Mouse (Mus musculus) cerebellum, adult 2 months (tissue): ENCODE data around the gene Tmem101. TPM values are rescaled to one million over a fixed set of nuclear protein-coding genes. Genes with fewer than 3 reads are reported as not detected.
A peak's percentile ranks its signal among the peaks of the same experiment; 100 is the strongest.

ENCODE experiments used
- DNase-seq, 2 experiments: peaks; one replicate each; pipeline ENCODE4 v3.0.0; 2021
- H3K27ac ChIP-seq: fragments of 200-500 bp; 2 replicates; pipeline ENCODE4 v1.5.1; 2012; ENCODE audit warnings: low read length, control low read depth, inconsistent platforms; ENCODE audit not compliant: insufficient read depth
- H3K27me3 ChIP-seq: fragments of 200-500 bp; 2 replicates; pipeline ENCODE4 v1.6.1; 2012; ENCODE audit warnings: inconsistent platforms, mild to moderate bottlenecking, low read length, moderate library complexity; ENCODE audit not compliant: control insufficient read depth, insufficient read depth
- H3K4me1 ChIP-seq: fragments of 200-500 bp; 2 replicates; pipeline ENCODE4 v1.6.1; 2011; ENCODE audit warnings: low read length; ENCODE audit not compliant: control insufficient read depth, insufficient read depth
- H3K4me3 ChIP-seq: fragments of 200-500 bp; replicated peaks from 2 replicates; pipeline ENCODE3; 2011; ENCODE audit warnings: mild to moderate bottlenecking, low read depth, low read length, control low read depth; ENCODE audit not compliant: insufficient read depth
- CTCF ChIP-seq: fragments of 200-500 bp; IDR thresholded peaks from 2 replicates; pipeline ENCODE4 v1.5.1; 2011; ENCODE audit warnings: low read depth, mild to moderate bottlenecking, control low read depth, low read length, moderate library complexity, borderline replicate concordance; ENCODE audit not compliant: insufficient read depth
- POLR2A ChIP-seq: fragments of 200-500 bp; IDR thresholded peaks from 2 replicates; pipeline ENCODE4 v1.6.1; 2011; ENCODE audit warnings: low read length, control low read depth, borderline replicate concordance; ENCODE audit not compliant: insufficient read depth
- WGBS: fragments of 180-500 bp; shearing (Covaris S2); methylation state at CpG from one replicate; pipeline ENCODE4 v1.1.7; 2018; 5-methylcytosine and 5-hydroxymethylcytosine counted together
- polyA plus RNA-seq: library from polyadenylated mRNA; depleted of rRNA; stranded (reverse); fragments of >200 nt; gene quantifications from 2 replicates; pipeline ENCODE4 v1.2.3, GENCODE M21; 2012; rRNA removed

Tmem101 gene
- 33.2 and 34.0 TPM in 2 replicates for polyA plus RNA-seq

DNA sequence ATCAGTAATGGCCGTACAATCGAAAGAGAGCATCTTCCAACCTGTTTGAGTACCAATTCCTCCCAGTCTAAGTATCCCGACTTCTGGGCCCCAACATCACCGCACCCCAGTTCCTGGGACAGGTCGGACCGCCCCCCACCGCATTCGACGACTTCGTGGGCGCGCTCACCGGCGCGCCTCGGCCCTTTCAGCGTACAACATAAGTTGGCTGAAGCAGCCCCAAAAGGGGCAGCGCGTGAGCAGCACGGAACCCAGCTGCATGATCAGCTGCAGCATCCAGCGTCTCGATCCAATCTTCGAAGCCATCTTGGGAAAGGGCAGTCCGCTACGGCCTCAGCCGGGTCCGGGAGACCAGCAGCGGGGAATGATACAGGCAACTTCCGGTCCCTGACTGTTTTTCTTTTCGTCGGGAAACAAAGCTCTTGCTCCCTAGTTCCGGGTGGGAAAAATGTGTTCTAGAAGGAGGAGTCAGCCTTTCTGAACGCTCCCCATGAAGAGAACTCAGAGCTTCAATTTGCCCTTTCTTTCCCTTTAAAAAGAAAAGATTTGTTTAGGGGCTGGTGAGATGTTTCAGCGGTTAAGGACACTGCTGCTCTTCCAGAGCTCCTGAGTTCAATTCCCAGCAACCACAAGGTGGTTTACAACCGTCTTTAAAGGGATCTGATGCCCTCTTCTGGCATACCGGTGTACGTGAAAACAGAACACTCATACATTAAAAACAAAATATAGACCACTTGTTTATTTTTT, at the start of gene Tmem101:
TSS of gene Tmem101 (minus strand) at position 366 of the 747 bp plus-strand sequence.
- H3K4me3 ChIP-seq, result peak within 1 kb of the TSS; percentile 94
- peak; percentile 70; the same call in 1 of the 2 replicates for TF ChIP-seq POLR2A
- no peak; the same call in 1 of the 2 replicates for TF ChIP-seq CTCF
- H3K27me3 ChIP-seq, result no peaks in the 10 kb centered on the region
- H3K4me1 ChIP-seq, result peaks cover 8% of the 10 kb centered on the region; the same call in 1 of the 2 replicates
- under 1% methylated on average over 37 of the region's 37 CpGs for WGBS
- peak; percentile 88 to 90 for DNase-seq
- peak within 1 kb of the TSS; percentile 52; the same call in 1 of the 2 replicates for H3K27ac ChIP-seq

GRCm38 (mm10) chr11:102201408-102201821, 45.2 kb upstream of the Tmem101 start:
- peaks cover 10% of the 10 kb centered on the region for H3K4me1 ChIP-seq
- H3K27ac ChIP-seq, result no peak overlapping the region
- DNase-seq, result peak in 1 of 2 experiments; percentile 25
- H3K4me3 ChIP-seq, result no peak overlapping the region
- TF ChIP-seq CTCF (peak; percentile 29; the same call in 1 of the 2 replicates), POLR2A (no peak)
- WGBS, result 72% methylated on average over 12 of the region's 12 CpGs
- no peaks in the 10 kb centered on the region for H3K27me3 ChIP-seq

GRCm38 (mm10) chr11:102199856-102200255, 43.7 kb upstream of the Tmem101 start:
- Histone ChIP-seq H3K4me3 (no peak overlapping the region), H3K4me1 (peaks cover 13% of the 10 kb centered on the region), H3K27ac (no peak overlapping the region), H3K27me3 (no peaks in the 10 kb centered on the region)
- WGBS, result 82% methylated on average over 9 of the region's 9 CpGs
- DNase-seq, result peak in 1 of 2 experiments; percentile 17
- no peak for TF ChIP-seq POLR2A
- no peak for TF ChIP-seq CTCF

DNA sequence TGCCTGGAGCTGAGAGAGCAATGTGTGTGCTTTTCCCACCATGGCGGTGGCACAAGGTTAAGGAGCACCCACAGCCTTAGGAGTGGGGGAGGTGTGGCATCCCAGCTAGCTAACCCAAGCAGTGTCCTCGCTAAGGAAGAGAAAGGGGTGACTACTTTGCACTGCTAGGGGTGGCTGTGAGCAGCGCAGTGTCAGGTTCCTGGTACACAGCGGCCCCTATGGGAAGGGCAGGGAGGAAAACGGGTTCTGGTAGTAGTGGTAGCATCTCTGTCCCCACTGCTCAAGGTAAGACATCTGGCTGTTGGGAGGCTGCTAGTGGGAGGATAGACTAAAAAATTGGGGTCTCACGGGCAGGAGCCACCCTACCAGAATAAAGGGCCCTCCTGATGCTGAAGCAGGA, 42.0 kb upstream of the Tmem101 start:
- 65% methylated on average over 6 of the region's 6 CpGs for WGBS
- H3K4me3 ChIP-seq, result no peak overlapping the region
- DNase-seq, result no peak
- no peak for TF ChIP-seq POLR2A
- H3K27ac ChIP-seq, result no peak overlapping the region
- peaks cover 13% of the 10 kb centered on the region for H3K4me1 ChIP-seq
- H3K27me3 ChIP-seq, result no peaks in the 10 kb centered on the region

DNA sequence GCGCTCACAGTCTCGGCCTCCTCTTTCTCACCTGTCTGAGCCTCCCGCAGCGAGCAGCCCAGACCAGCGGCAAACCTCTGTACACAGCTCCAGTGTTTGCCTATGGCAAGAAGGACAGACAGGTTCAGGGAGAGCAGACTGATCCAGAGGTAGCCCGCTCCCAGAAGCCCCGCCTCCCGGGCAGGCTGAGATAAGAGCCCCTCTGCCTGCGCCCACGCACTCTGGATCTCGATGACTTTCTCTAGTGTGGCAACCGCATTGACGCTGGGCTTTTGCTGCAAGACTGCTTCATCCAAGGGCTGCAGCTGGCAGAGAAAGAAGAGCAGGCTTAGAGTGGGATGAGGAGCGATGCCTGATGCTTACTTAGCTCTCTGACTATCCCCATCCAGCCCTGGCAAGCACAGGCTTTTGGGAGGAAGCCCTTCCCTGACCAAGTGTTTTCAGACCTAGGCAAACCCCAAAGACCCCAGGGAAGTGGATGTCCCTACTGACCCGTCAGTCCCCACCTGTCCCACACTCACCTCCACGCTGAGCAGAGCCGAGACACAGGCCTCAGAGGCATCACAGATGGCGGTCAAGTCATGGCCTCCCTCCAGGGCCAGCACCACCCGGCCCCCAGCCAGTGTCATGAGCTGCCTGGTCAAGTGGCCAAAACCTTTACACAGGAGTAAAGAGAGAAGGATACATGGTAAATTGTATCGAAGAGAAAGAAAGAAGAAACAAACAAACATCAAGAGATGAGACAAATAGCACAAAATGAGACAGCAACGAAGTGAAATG, 40.0 kb upstream of the Tmem101 start:
- no peak overlapping the region for H3K4me3 ChIP-seq
- no peak overlapping the region for H3K27ac ChIP-seq
- no peaks in the 10 kb centered on the region for H3K27me3 ChIP-seq
- H3K4me1 ChIP-seq, result peaks cover 13% of the 10 kb centered on the region
- TF ChIP-seq POLR2A, result no peak
- TF ChIP-seq CTCF, result no peak
- WGBS, result 68% methylated on average over 21 of the region's 21 CpGs
- DNase-seq, result peak in 1 of 2 experiments; percentile 58

GRCm38 (mm10) chr11:102193657-102194440, 37.6 kb upstream of the Tmem101 start:
- Histone ChIP-seq H3K27me3 (no peaks in the 10 kb centered on the region), H3K4me3 (no peak overlapping the region), H3K27ac (no peak overlapping the region), H3K4me1 (peaks cover 18% of the 10 kb centered on the region)
- TF ChIP-seq CTCF, result no peak
- no peak for TF ChIP-seq POLR2A
- no peak for DNase-seq
- WGBS, result 84% methylated on average over 9 of the region's 9 CpGs

- Histone ChIP-seq H3K27me3 (no peaks in the 10 kb centered on the region), H3K27ac (no peak overlapping the region), H3K4me3 (no peak overlapping the region), H3K4me1 (peaks cover 5% of the 10 kb centered on the region; the same call in 1 of the 2 replicates)
- TF ChIP-seq CTCF (no peak), POLR2A (no peak)
- DNase-seq, result no peak
- WGBS, result 71% methylated on average over 4 of the region's 4 CpGs
Measured at GRCm38 (mm10) chr11:102190848-102191247, 34.6 kb upstream of the Tmem101 start.
